Mouse (Mus musculus) liver, embryonic 11.5 days (tissue): Measurements from ENCODE around the gene Rad51b. TPM values are rescaled to one million over a fixed set of nuclear protein-coding genes. Genes with fewer than 3 reads are reported as not detected.
A peak's percentile ranks its signal among the peaks of the same experiment; 100 is the strongest.

Source experiments
- ATAC-seq: fragments of 200-750 bp; cut with Nextera tagmentation; replicated peaks from 2 replicates; pipeline ENCODE4 v1.8.0; 2017; ENCODE audit warnings: moderate number of reproducible peaks, mild to moderate bottlenecking, moderate TSS enrichment, moderate library complexity; ENCODE audit not compliant: low FRiP score
- DNase-seq: peaks from one replicate; pipeline ENCODE4 v3.0.0-alpha.2; 2017; ENCODE audit warnings: low spot score
- H3K27ac ChIP-seq: fragments of 300-500 bp; sonication (generic); 2 replicates; pipeline ENCODE4 v1.5.1; 2014; ENCODE audit warnings: mild to moderate bottlenecking, low read depth, low read length, control low read depth
- H3K27me3 ChIP-seq: fragments of 300-500 bp; sonication (generic); replicated peaks from 2 replicates; pipeline ENCODE4 v1.6.1; 2014; ENCODE audit warnings: low read length, mixed read lengths; ENCODE audit not compliant: control insufficient read depth, insufficient read depth
- H3K36me3 ChIP-seq: fragments of 300-500 bp; sonication (generic); 2 replicates; pipeline ENCODE4 v1.6.1; 2014; ENCODE audit warnings: mild to moderate bottlenecking, low read length, moderate library complexity, mixed read lengths; ENCODE audit not compliant: control insufficient read depth, insufficient read depth
- H3K4me1 ChIP-seq: fragments of 300-500 bp; sonication (generic); replicated peaks from 2 replicates; pipeline ENCODE4 v1.6.1; 2014; ENCODE audit warnings: low read length, mixed read lengths; ENCODE audit not compliant: control insufficient read depth, insufficient read depth
- H3K4me2 ChIP-seq: fragments of 300-500 bp; sonication (generic); 2 replicates; pipeline ENCODE4 v1.6.1; 2014; ENCODE audit warnings: mild to moderate bottlenecking, control low read depth, moderate library complexity
- H3K4me3 ChIP-seq: fragments of 300-500 bp; sonication (generic); 2 replicates; pipeline ENCODE4 v1.5.1; 2014; ENCODE audit warnings: low read depth, low read length, control low read depth
- H3K9ac ChIP-seq: fragments of 300-500 bp; sonication (generic); 2 replicates; pipeline ENCODE4 v1.6.1; 2014; ENCODE audit warnings: low read depth, low read length, control low read depth
- H3K9me3 ChIP-seq: fragments of 300-500 bp; sonication (generic); 2 replicates; pipeline ENCODE4 v1.6.1; 2016; ENCODE audit warnings: low read length, inconsistent platforms, mixed read lengths; ENCODE audit not compliant: control insufficient read depth
- WGBS: fragments of 180-500 bp; shearing (Covaris S2); extraction: QIAGEN DNeasy Blood & Tissue Kit; methylation state at CpG from one replicate; pipeline ENCODE4 v1.1.7; 2014; 5-methylcytosine and 5-hydroxymethylcytosine counted together
- polyA plus RNA-seq: library from polyadenylated mRNA; unstranded; fragments of >200 nt; fragmentation: Nextera tagmentation; extraction: Ambion mirVana; gene quantifications from 2 replicates; pipeline ENCODE4 v1.2.1, GENCODE M21; 2014

Rad51b gene
- polyA plus RNA-seq, 1 experiment from 2014 or later: 8.3 TPM

- WGBS: 58% methylated on average over 6 of the region's 6 CpGs
- no peak overlapping the region for H3K9ac ChIP-seq
- H3K4me2 ChIP-seq: no peak overlapping the region
- no peak overlapping the region for H3K27ac ChIP-seq
- no peaks in the 10 kb centered on the region for H3K27me3 ChIP-seq
- no peak for DNase-seq
- H3K9me3 ChIP-seq: no peaks in the 10 kb centered on the region
- H3K4me3 ChIP-seq: no peak overlapping the region
- ATAC-seq: no peak
- H3K36me3 ChIP-seq: no peaks in the 10 kb centered on the region
- no peaks in the 10 kb centered on the region; the same call in 1 of the 2 replicates for H3K4me1 ChIP-seq
These were observed 499.2 kb downstream of the Rad51b start for GRCm38 (mm10) chr12:79796260-79796659.

- H3K4me3 ChIP-seq: no peak overlapping the region
- 62% methylated on average over 18 of the region's 18 CpGs for WGBS
- ATAC-seq: no peak
- DNase-seq: no peak
- H3K4me1 ChIP-seq: no peaks in the 10 kb centered on the region; the same call in 1 of the 2 replicates
- peak overlapping the region; percentile 6 for H3K27ac ChIP-seq
- H3K9me3 ChIP-seq: no peaks in the 10 kb centered on the region
- H3K9ac ChIP-seq: no peak overlapping the region
- no peaks in the 10 kb centered on the region for H3K27me3 ChIP-seq
- H3K36me3 ChIP-seq: no peaks in the 10 kb centered on the region
- no peak overlapping the region for H3K4me2 ChIP-seq
These were observed 500.0 kb downstream of the Rad51b start for GRCm38 (mm10) chr12:79796823-79797821.

DNA sequence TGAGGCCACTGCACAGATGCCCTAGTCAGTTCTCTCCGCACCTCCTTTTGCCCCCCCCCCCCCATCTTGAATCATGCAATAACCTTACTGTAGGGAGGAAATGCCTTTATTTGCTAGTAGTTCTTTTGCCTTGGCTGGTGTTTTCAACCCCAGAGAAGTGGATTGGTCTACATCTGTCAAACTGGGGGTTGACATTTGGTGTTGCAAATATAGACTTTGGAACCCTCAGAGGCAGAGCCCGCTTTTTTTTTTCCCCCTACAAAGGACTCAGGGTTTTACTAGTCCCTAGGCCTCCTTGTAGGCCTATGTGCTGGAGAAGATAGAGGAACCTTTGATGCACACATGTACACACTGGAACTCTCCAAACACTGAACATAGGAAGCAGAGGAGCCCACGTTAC is 501.4 kb downstream of the Rad51b start:
- H3K27ac ChIP-seq: peak overlapping the region; percentile 70
- no peak for DNase-seq
- 83% methylated on average over 3 of the region's 3 CpGs for WGBS

GRCm38 (mm10) chr12:79799370-79799769 is 502.3 kb downstream of the Rad51b start:
- ATAC-seq (no peak), DNase-seq (no peak)
- Histone ChIP-seq H3K4me2 (no peak overlapping the region), H3K4me1 (no peaks in the 10 kb centered on the region; the same call in none of the 2 replicates), H3K36me3 (no peaks in the 10 kb centered on the region), H3K27me3 (no peaks in the 10 kb centered on the region), H3K9me3 (no peaks in the 10 kb centered on the region), H3K27ac (peak overlapping the region; percentile 70), H3K4me3 (no peak overlapping the region), H3K9ac (no peak overlapping the region)
- WGBS: 69% methylated on average over 5 of the region's 5 CpGs

More for the DNA sequence above, 501.4 kb downstream of the Rad51b start:
- ATAC-seq: no peak
- H3K9me3 ChIP-seq: no peaks in the 10 kb centered on the region
- no peak overlapping the region for H3K9ac ChIP-seq
- H3K4me1 ChIP-seq: no peaks in the 10 kb centered on the region; the same call in 1 of the 2 replicates
- no peak overlapping the region for H3K4me2 ChIP-seq
- H3K4me3 ChIP-seq: no peak overlapping the region
- H3K36me3 ChIP-seq: no peaks in the 10 kb centered on the region
- no peaks in the 10 kb centered on the region for H3K27me3 ChIP-seq

- Histone ChIP-seq H3K27ac (no peak overlapping the region), H3K27me3 (no peaks in the 10 kb centered on the region), H3K4me2 (no peak overlapping the region), H3K36me3 (no peaks in the 10 kb centered on the region), H3K9ac (no peak overlapping the region), H3K9me3 (no peaks in the 10 kb centered on the region), H3K4me1 (peaks cover 6% of the 10 kb centered on the region), H3K4me3 (no peak overlapping the region)
- 52% methylated on average over 1 of the region's 1 CpGs for WGBS
- no peak for ATAC-seq
- DNase-seq: no peak
These were observed 506.6 kb downstream of the Rad51b start for GRCm38 (mm10) chr12:79803670-79804069.

- H3K4me1 ChIP-seq: peaks cover 6% of the 10 kb centered on the region; the same call in 1 of the 2 replicates
- no peak overlapping the region for H3K9ac ChIP-seq
- no peaks in the 10 kb centered on the region for H3K36me3 ChIP-seq
- no peak overlapping the region for H3K27ac ChIP-seq
- ATAC-seq (no peak), DNase-seq (no peak)
- 56% methylated on average over 8 of the region's 8 CpGs for WGBS
- no peaks in the 10 kb centered on the region for H3K9me3 ChIP-seq
- H3K4me2 ChIP-seq: no peak overlapping the region
- no peaks in the 10 kb centered on the region for H3K27me3 ChIP-seq
- no peak overlapping the region for H3K4me3 ChIP-seq
These were observed 507.9 kb downstream of the Rad51b start for GRCm38 (mm10) chr12:79804776-79805524.

DNA sequence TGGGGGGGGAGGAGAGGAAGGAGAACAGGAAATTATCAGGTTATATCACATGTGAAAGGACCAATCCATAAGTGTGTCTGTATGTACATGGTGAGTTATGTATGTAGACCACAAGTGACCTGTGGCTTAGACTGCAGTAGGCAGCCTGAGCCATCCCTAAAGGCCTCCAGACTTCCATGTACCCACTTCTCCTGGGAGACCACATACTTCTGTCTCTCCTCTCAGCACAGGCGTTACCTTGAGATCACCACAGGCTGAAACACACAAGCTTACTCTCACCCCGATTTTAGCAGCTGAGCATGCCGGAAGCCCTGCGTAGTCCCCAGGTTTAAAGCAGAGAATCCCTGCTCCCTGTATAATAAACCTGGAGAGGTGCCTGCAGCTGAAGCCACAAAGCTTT is 509.9 kb downstream of the Rad51b start:
- Histone ChIP-seq H3K27ac (no peak overlapping the region), H3K4me1 (peaks cover 6% of the 10 kb centered on the region; the same call in 1 of the 2 replicates), H3K27me3 (no peaks in the 10 kb centered on the region), H3K36me3 (no peaks in the 10 kb centered on the region), H3K9me3 (no peaks in the 10 kb centered on the region), H3K4me3 (no peak overlapping the region), H3K9ac (no peak overlapping the region), H3K4me2 (no peak overlapping the region)
- ATAC-seq (no peak), DNase-seq (no peak)
- WGBS: 81% methylated on average over 4 of the region's 4 CpGs

- H3K4me2 ChIP-seq: no peak overlapping the region
- no peak overlapping the region for H3K9ac ChIP-seq
- 45% methylated on average over 10 of the region's 10 CpGs for WGBS
- no peak overlapping the region for H3K4me3 ChIP-seq
- DNase-seq (no peak), ATAC-seq (no peak)
- no peaks in the 10 kb centered on the region for H3K27me3 ChIP-seq
- H3K4me1 ChIP-seq: peaks cover 6% of the 10 kb centered on the region; the same call in 1 of the 2 replicates
- H3K36me3 ChIP-seq: no peaks in the 10 kb centered on the region
- no peaks in the 10 kb centered on the region for H3K9me3 ChIP-seq
- no peak overlapping the region for H3K27ac ChIP-seq
These were observed 510.3 kb downstream of the Rad51b start for GRCm38 (mm10) chr12:79807410-79807847.
